ENCODE assay signal across 16 mouse cellular contexts in the genomic region with DNA sequence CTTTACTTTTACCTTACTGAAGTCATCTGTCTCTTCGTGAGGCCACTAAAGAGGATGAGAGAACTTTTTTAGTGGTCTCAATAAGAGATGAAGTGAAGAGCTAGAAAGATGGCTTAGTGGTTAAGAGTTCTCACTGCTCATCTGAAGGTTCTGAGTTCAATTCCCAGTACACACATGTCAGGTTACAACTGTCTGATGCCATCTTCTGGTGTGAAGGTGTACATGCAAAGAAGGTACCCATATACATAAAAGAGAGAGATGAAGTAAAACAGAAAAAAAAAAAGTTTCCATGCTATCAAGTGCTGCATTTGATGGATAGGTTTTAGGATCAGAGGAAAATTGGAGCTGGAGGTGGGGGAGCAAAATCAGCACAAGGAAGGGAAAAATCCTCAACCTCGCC. TPM values are rescaled to one million over a fixed set of nuclear protein-coding genes. Genes with fewer than 3 reads are reported as not detected.
A peak's percentile ranks its signal among the peaks of the same experiment; 100 is the strongest.
DNase-seq lines count a peak whose midpoint lies in the region; TF ChIP-seq lines count a peak whose summit lies in the region.
"Had no signal": no experiment of that assay in that cellular context is flagged by ENCODE, and none has a peak within 500 bp of the region (broad histone marks: within the 10 kb centered on the region; RNA-seq: fewer than 3 reads in every experiment).

No protein-coding gene starts in this region.

- H3K27ac ChIP-seq in layer of hippocampus, adult 2 months, result no peak overlapping the region
- H3K27ac ChIP-seq: forebrain, embryonic 12.5 days; hindbrain, postnatal 0 days; neural tube, embryonic 12.5 days had no signal

- intact Hi-C loops in gastrocnemius, postnatal 36 days (cut with DNase I), result no loop called here

- no peak for DNase-seq in layer of hippocampus, adult 2 months (ENCODE audit: low spot score in 2 of 2)
- DNase-seq in layer of hippocampus, postnatal 36 days, result no peak
- peak; percentile 28 for DNase-seq in CD4-positive helper T cell, adult 2 months (ENCODE audit: low read depth, low spot score)
- peak; percentile 6 for DNase-seq in R1 (ENCODE audit: low read depth, low spot score)
- DNase-seq in splenic B cell, adult 2 months (ENCODE audit: low read depth, low spot score), result peak; percentile 53
- DNase-seq in adrenal gland, adult (ENCODE audit: inconsistent age in 2 of 2, low spot score in 1 of 2), result no peak
- DNase-seq in gastrocnemius, postnatal 36 days, result no peak
- DNase-seq: cerebellum, postnatal 10 days; kidney, adult 8-10 months; kidney, postnatal 4 days; left cerebral cortex, postnatal 4 days; thymus, postnatal 14 days had no signal

- no peaks in the 10 kb centered on the region for H3K36me3 ChIP-seq in splenic B cell, adult 2 months (ENCODE audit: control insufficient read depth, insufficient read depth, low read length, poor library complexity, severe bottlenecking)
- H3K36me3 ChIP-seq: forebrain, embryonic 12.5 days; neural tube, embryonic 12.5 days had no signal

- no peak overlapping the region for H3K4me3 ChIP-seq in layer of hippocampus, adult 2 months
- H3K4me3 ChIP-seq: forebrain, embryonic 12.5 days; megakaryocyte, embryonic 14.5 days; neural tube, embryonic 12.5 days had no signal

- TF ChIP-seq CTCF in layer of hippocampus, adult 2 months (conservative IDR thresholded peaks at IDR 0.05), result peak; percentile 44

- H3K27me3 ChIP-seq in splenic B cell, adult 2 months (ENCODE audit: control insufficient read depth, insufficient read depth, low read length, poor library complexity, severe bottlenecking), result no peaks in the 10 kb centered on the region
- H3K27me3 ChIP-seq: neural tube, embryonic 12.5 days had no signal

RNA-seq across cellular contexts. Expression of gene Zfp119a, which starts 6.2 kb away (rescaled TPM):
- total RNA-seq in layer of hippocampus, adult 2 months (2021), result 1 to 10 TPM; 5.0 to 7.4 TPM
- total RNA-seq in layer of hippocampus, postnatal 36 days (2021), result 1 to 10 TPM; 6.0 to 6.5 TPM
- 1 to 10 TPM; 3.8 to 4.3 TPM for total RNA-seq in gastrocnemius, postnatal 36 days (2021)

RNA-seq across cellular contexts. Expression of gene Zfp959, which starts 7.0 kb away (rescaled TPM):
- 1 to 10 TPM; 6.2 to 6.9 TPM for total RNA-seq in layer of hippocampus, adult 2 months (2021)
- total RNA-seq in layer of hippocampus, postnatal 36 days (2021), result 1 to 10 TPM; 8.7 to 9.3 TPM
- total RNA-seq in gastrocnemius, postnatal 36 days (2021), result 1 to 10 TPM; 2.1 to 2.7 TPM

Comparison
In these comparisons a context has a peak if more than half of its experiments do, and no peak if none do; other contexts are left out.
1. DNase-seq: peak in CD4-positive helper T cell, adult 2 months (single experiment), R1 (single experiment) and splenic B cell, adult 2 months (single experiment); none in layer of hippocampus, adult 2 months (0 of 2), layer of hippocampus, postnatal 36 days (0 of 2), adrenal gland, adult (0 of 2) and gastrocnemius, postnatal 36 days (0 of 2).